Mouse (Mus musculus) CH12.LX (cell line): ENCODE measurements around the gene Tmem215. TPM values are rescaled to one million over a fixed set of nuclear protein-coding genes. Genes with fewer than 3 reads are reported as not detected.

Experiments
- DNase-seq: peaks from one replicate; pipeline ENCODE4 v3.0.0-alpha.2; 2013; ENCODE audit errors: extremely low read depth
- H3K27ac ChIP-seq: 2 replicates; pipeline ENCODE4 v1.5.1; 2012; ENCODE audit warnings: low read depth, mild to moderate bottlenecking, control low read depth, moderate library complexity; ENCODE audit not compliant: insufficient read depth
- H3K27me3 ChIP-seq: replicated peaks from 2 replicates; pipeline ENCODE3; 2012; ENCODE audit warnings: inconsistent platforms
- H3K36me3 ChIP-seq, 2 experiments: replicated peaks in 1 of 2; 2 replicates each; pipeline versions ENCODE3 to v1.6.1; 2012; ENCODE audit warnings: inconsistent platforms in 1 of 2, low read length in 1 of 2, mild to moderate bottlenecking in 1 of 2, mixed read lengths in 1 of 2, moderate library complexity in 1 of 2; ENCODE audit not compliant: control insufficient read depth in 1 of 2, insufficient read depth in 1 of 2
- H3K4me1 ChIP-seq, 2 experiments: 2 replicates each; pipeline ENCODE4 v1.6.1; 2012; ENCODE audit warnings: inconsistent platforms in 1 of 2, moderate library complexity in 1 of 2; ENCODE audit not compliant: insufficient read depth in 2 of 2, control insufficient read depth in 1 of 2
- H3K4me2 ChIP-seq: 2 replicates; pipeline ENCODE4 v1.6.1; 2012; ENCODE audit warnings: low read depth, mild to moderate bottlenecking, control low read depth; ENCODE audit not compliant: poor library complexity, insufficient read depth, severe bottlenecking
- H3K4me3 ChIP-seq, 3 experiments: fragments of 150-350 bp in 1 of 3; sonication (generic) in 1 of 3; replicated peaks in 1 of 3; 2 replicates each; pipeline versions ENCODE3 to v1.5.1; 2011 to 2012; ENCODE audit warnings: low read depth in 2 of 3, low read length in 2 of 3, mild to moderate bottlenecking in 2 of 3, moderate library complexity in 2 of 3, control low read depth in 1 of 3, improper control_type of control experiment in 1 of 3, inconsistent platforms in 1 of 3, mixed read lengths in 1 of 3; ENCODE audit not compliant: poor library complexity in 1 of 3
- H3K79me2 ChIP-seq: replicated peaks from 2 replicates; pipeline ENCODE4 v1.6.1; 2012; ENCODE audit warnings: mild to moderate bottlenecking, moderate library complexity; ENCODE audit not compliant: control insufficient read depth, poor library complexity, insufficient read depth, severe bottlenecking; ENCODE audit errors: extremely low read depth
- H3K9ac ChIP-seq: 2 replicates; pipeline ENCODE4 v1.6.1; 2012; ENCODE audit warnings: low read depth, mild to moderate bottlenecking, control low read depth, moderate library complexity; ENCODE audit not compliant: insufficient read depth
- H3K9me3 ChIP-seq: replicated peaks from 2 replicates; pipeline ENCODE3; 2012; ENCODE audit warnings: low read length, inconsistent platforms, mixed read lengths
- CHD1 ChIP-seq: IDR thresholded peaks from 2 replicates; pipeline ENCODE4 v1.6.1; 2012; ENCODE audit warnings: low read depth, low read length, improper control_type of control experiment, inconsistent platforms
- CTCF ChIP-seq, 2 experiments: IDR thresholded peaks in 1 of 2; conservative IDR thresholded peaks in 1 of 2; 2 replicates each; pipeline ENCODE4 v1.5.1; 2011 to 2012; ENCODE audit warnings: low read depth in 2 of 2, low read length in 2 of 2, improper control_type of control experiment in 1 of 2, inconsistent platforms in 1 of 2, mild to moderate bottlenecking in 1 of 2, moderate library complexity in 1 of 2
- E2F4 ChIP-seq: IDR thresholded peaks from 2 replicates; pipeline ENCODE4 v1.6.1; 2011; ENCODE audit warnings: low read depth, low read length, improper control_type of control experiment; ENCODE audit not compliant: insufficient replicate concordance
- ELF1 ChIP-seq: IDR thresholded peaks from 2 replicates; pipeline ENCODE4 v1.6.1; 2014; ENCODE audit warnings: low read depth, mild to moderate bottlenecking, inconsistent platforms, low read length, improper control_type of control experiment
- EP300 ChIP-seq: IDR thresholded peaks from 2 replicates; pipeline ENCODE4 v1.6.1; 2011; ENCODE audit warnings: low read length, improper control_type of control experiment
- ETS1 ChIP-seq: conservative IDR thresholded peaks from 2 replicates; pipeline ENCODE4 v1.6.1; 2012; ENCODE audit warnings: low read depth, mild to moderate bottlenecking, inconsistent platforms, low read length, improper control_type of control experiment, moderate library complexity
- IRF4 ChIP-seq: IDR thresholded peaks from 2 replicates; pipeline ENCODE4 v1.6.1; 2014; ENCODE audit warnings: low read depth, mild to moderate bottlenecking, inconsistent platforms, low read length, improper control_type of control experiment
- JUN ChIP-seq: IDR thresholded peaks from 2 replicates; pipeline ENCODE4 v1.6.1; 2011; ENCODE audit warnings: low read depth, mild to moderate bottlenecking, low read length, improper control_type of control experiment, moderate library complexity; ENCODE audit not compliant: insufficient read depth
- JUND ChIP-seq: conservative IDR thresholded peaks from 2 replicates; pipeline ENCODE4 v1.6.1; 2011; ENCODE audit warnings: low read depth, low read length, improper control_type of control experiment
- KAT2A ChIP-seq: IDR thresholded peaks from 2 replicates; pipeline ENCODE4 v1.6.1; 2012; ENCODE audit warnings: low read length, improper control_type of control experiment, inconsistent platforms; ENCODE audit not compliant: insufficient replicate concordance
- MAFK ChIP-seq: IDR thresholded peaks from 2 replicates; pipeline ENCODE4 v1.6.1; 2011; ENCODE audit warnings: low read length, improper control_type of control experiment; ENCODE audit not compliant: insufficient replicate concordance
- MAZ ChIP-seq: IDR thresholded peaks from 2 replicates; pipeline ENCODE4 v1.6.1; 2012; ENCODE audit warnings: low read depth, mild to moderate bottlenecking, inconsistent platforms, low read length, improper control_type of control experiment, moderate library complexity
- MEF2A ChIP-seq: IDR thresholded peaks from 2 replicates; pipeline ENCODE4 v1.6.1; 2014; ENCODE audit warnings: low read depth, mild to moderate bottlenecking, inconsistent platforms, low read length, improper control_type of control experiment, borderline replicate concordance
- MXI1 ChIP-seq: IDR thresholded peaks from 2 replicates; pipeline ENCODE4 v1.6.1; 2011; ENCODE audit warnings: mild to moderate bottlenecking, low read depth, low read length, improper control_type of control experiment
- MYC ChIP-seq: IDR thresholded peaks from 2 replicates; pipeline ENCODE4 v1.6.1; 2011; ENCODE audit warnings: low read depth, mild to moderate bottlenecking, improper control_type of control experiment, low read length
- NELFE ChIP-seq: IDR thresholded peaks from 2 replicates; pipeline ENCODE4 v1.6.1; 2011; ENCODE audit warnings: low read depth, low read length, improper control_type of control experiment
- NRF1 ChIP-seq: IDR thresholded peaks from 2 replicates; pipeline ENCODE4 v1.6.1; 2014; ENCODE audit warnings: low read depth, mild to moderate bottlenecking, inconsistent platforms, low read length, improper control_type of control experiment, moderate library complexity
- PAX5 ChIP-seq: IDR thresholded peaks from 2 replicates; pipeline ENCODE4 v1.6.1; 2012; ENCODE audit warnings: low read length, inconsistent platforms, mixed read lengths
- POLR2A ChIP-seq: IDR thresholded peaks from 2 replicates; pipeline ENCODE4 v1.6.1; 2011; ENCODE audit warnings: low read depth, mild to moderate bottlenecking, improper control_type of control experiment, low read length
- RAD21 ChIP-seq: IDR thresholded peaks from 2 replicates; pipeline ENCODE4 v1.6.1; 2011; ENCODE audit warnings: low read depth, mild to moderate bottlenecking, low read length, improper control_type of control experiment, moderate library complexity
- SMC3 ChIP-seq: IDR thresholded peaks from 2 replicates; pipeline ENCODE4 v1.6.1; 2011; ENCODE audit warnings: low read depth, low read length, improper control_type of control experiment
- TBP ChIP-seq: conservative IDR thresholded peaks from 2 replicates; pipeline ENCODE4 v1.6.1; 2011; ENCODE audit warnings: low read depth, low read length, improper control_type of control experiment
- TCF12 ChIP-seq: IDR thresholded peaks from 2 replicates; pipeline ENCODE4 v1.6.1; 2014; ENCODE audit warnings: low read depth, mild to moderate bottlenecking, inconsistent platforms, low read length, improper control_type of control experiment
- UBTF ChIP-seq: IDR thresholded peaks from 2 replicates; pipeline ENCODE4 v1.6.1; 2012; ENCODE audit warnings: low read depth, mild to moderate bottlenecking, inconsistent platforms, low read length, improper control_type of control experiment, moderate library complexity
- USF1 ChIP-seq: IDR thresholded peaks from 2 replicates; pipeline ENCODE4 v1.6.1; 2014; ENCODE audit warnings: low read depth, mild to moderate bottlenecking, inconsistent platforms, low read length, improper control_type of control experiment
- ZC3H11A ChIP-seq: IDR thresholded peaks from 2 replicates; pipeline ENCODE4 v1.6.1; 2012; ENCODE audit warnings: low read depth, mild to moderate bottlenecking, inconsistent platforms, low read length, improper control_type of control experiment
- ZKSCAN1 ChIP-seq: IDR thresholded peaks from 2 replicates; pipeline ENCODE4 v1.6.1; 2012; ENCODE audit warnings: low read depth, inconsistent platforms, low read length, improper control_type of control experiment, borderline replicate concordance
- ZMIZ1 ChIP-seq: IDR thresholded peaks from 2 replicates; pipeline ENCODE4 v1.6.1; 2012; ENCODE audit warnings: low read depth, mild to moderate bottlenecking, inconsistent platforms, low read length, improper control_type of control experiment
- dilution Hi-C: fragments of 300-500 bp; cut with MboI; formaldehyde crosslinking; loops from 2 replicates; pipeline ENCODE4 v1.14.3; 2020; ENCODE audit warnings: low sequenced_read_pairs; ENCODE audit not compliant: extremely low pct_unique_long_range_greater_than_20kb, extremely low pct_ligation_motif_present
- in situ Hi-C: fragments of 300-500 bp; cut with MboI; formaldehyde crosslinking; loops from 3 replicates; pipeline ENCODE4 v1.14.3; 2019; ENCODE audit warnings: low sequenced_read_pairs, low pct_ligation_motif_present, low pct_unique_long_range_greater_than_20kb, mixed read lengths
- polyA plus RNA-seq: library from polyadenylated mRNA; unstranded; fragments of >175 nt; gene quantifications from 2 replicates; pipeline ENCODE4 v1.2.1, GENCODE M21; 2012; ENCODE audit warnings: low read depth; ENCODE audit not compliant: insufficient read length
- total RNA-seq, 2 experiments: library from RNA; depleted of rRNA; stranded (reverse); fragments of 300-350 nt in 1 of 2; fragments of >200 nt in 1 of 2; gene quantifications; 2 replicates each; pipeline ENCODE4 v1.2.3; 2012 to 2014

The Tmem215 gene
- total and polyA plus RNA-seq, 3 experiments, result not detected

GRCm38 (mm10) chr4:40433379-40433778, 38.6 kb upstream of the Tmem215 start:
- Histone ChIP-seq H3K9ac (no peak overlapping the region), H3K36me3 (no peaks in the 10 kb centered on the region), H3K27me3 (peaks cover 4% of the 10 kb centered on the region), H3K27ac (no peak overlapping the region), H3K4me3 (no peak overlapping the region), H3K79me2 (no peaks in the 10 kb centered on the region), H3K4me1 (peaks cover 0 to 3% of the 10 kb centered on the region in 2 experiments; a peak in 1 of 4 replicates), H3K9me3 (peaks cover 2% of the 10 kb centered on the region), H3K4me2 (no peak overlapping the region)
- TF ChIP-seq NELFE, result no peak
- no peak for TF ChIP-seq ETS1
- no peak for TF ChIP-seq EP300
- no peak for TF ChIP-seq SMC3
- TF ChIP-seq ELF1, result no peak
- TF ChIP-seq USF1, result no peak
- TF ChIP-seq KAT2A, result no peak
- TF ChIP-seq MEF2A, result no peak
- TF ChIP-seq POLR2A, result no peak
- TF ChIP-seq MXI1, result no peak
- TF ChIP-seq RAD21, result no peak
- TF ChIP-seq MAZ, result no peak
- TF ChIP-seq CHD1, result no peak
- no peak for TF ChIP-seq JUN
- no peak for TF ChIP-seq TBP
- TF ChIP-seq ZMIZ1, result no peak
- no peak for TF ChIP-seq UBTF
- no peak for TF ChIP-seq MYC
- no peak for TF ChIP-seq CTCF (conservative IDR thresholded peaks at IDR 0.05 in 1 of 2, IDR thresholded peaks at IDR 0.05 in 1 of 2; ENCODE audit: low read depth in 2 of 2, low read length in 2 of 2)
- no peak for DNase-seq
- in situ Hi-C loops, result no loop called here
- dilution Hi-C loops, result no loop called here

- DNase-seq, result no peak
Measured at GRCm38 (mm10) chr4:40434388-40434787, 37.6 kb upstream of the Tmem215 start.

More at GRCm38 (mm10) chr4:40434388-40434787, 37.6 kb upstream of the Tmem215 start:
- Histone ChIP-seq H3K9ac (no peak overlapping the region), H3K9me3 (peaks cover 2% of the 10 kb centered on the region), H3K27ac (no peak overlapping the region), H3K4me3 (no peak overlapping the region), H3K27me3 (peaks cover 4% of the 10 kb centered on the region), H3K4me1 (peaks cover 0 to 3% of the 10 kb centered on the region in 2 experiments; a peak in 1 of 4 replicates), H3K36me3 (no peaks in the 10 kb centered on the region), H3K79me2 (no peaks in the 10 kb centered on the region), H3K4me2 (no peak overlapping the region)
- dilution Hi-C loops (no loop called here), in situ Hi-C loops (no loop called here)
- no peak for TF ChIP-seq UBTF
- TF ChIP-seq PAX5, result no peak
- no peak for TF ChIP-seq IRF4
- no peak for TF ChIP-seq TBP
- no peak for TF ChIP-seq CHD1
- TF ChIP-seq KAT2A, result no peak
- TF ChIP-seq SMC3, result no peak
- TF ChIP-seq ZKSCAN1, result no peak
- TF ChIP-seq CTCF (conservative IDR thresholded peaks at IDR 0.05 in 1 of 2, IDR thresholded peaks at IDR 0.05 in 1 of 2; ENCODE audit: low read depth in 2 of 2, low read length in 2 of 2), result no peak
- no peak for TF ChIP-seq JUND
- TF ChIP-seq ZMIZ1, result no peak
- no peak for TF ChIP-seq TCF12
- no peak for TF ChIP-seq ZC3H11A
- TF ChIP-seq E2F4, result no peak
- no peak for TF ChIP-seq JUN
- TF ChIP-seq MAFK, result no peak
- TF ChIP-seq NRF1, result no peak
- no peak for TF ChIP-seq USF1
